ENCODE assay signal across 7 mouse cellular contexts in the genomic region with DNA sequence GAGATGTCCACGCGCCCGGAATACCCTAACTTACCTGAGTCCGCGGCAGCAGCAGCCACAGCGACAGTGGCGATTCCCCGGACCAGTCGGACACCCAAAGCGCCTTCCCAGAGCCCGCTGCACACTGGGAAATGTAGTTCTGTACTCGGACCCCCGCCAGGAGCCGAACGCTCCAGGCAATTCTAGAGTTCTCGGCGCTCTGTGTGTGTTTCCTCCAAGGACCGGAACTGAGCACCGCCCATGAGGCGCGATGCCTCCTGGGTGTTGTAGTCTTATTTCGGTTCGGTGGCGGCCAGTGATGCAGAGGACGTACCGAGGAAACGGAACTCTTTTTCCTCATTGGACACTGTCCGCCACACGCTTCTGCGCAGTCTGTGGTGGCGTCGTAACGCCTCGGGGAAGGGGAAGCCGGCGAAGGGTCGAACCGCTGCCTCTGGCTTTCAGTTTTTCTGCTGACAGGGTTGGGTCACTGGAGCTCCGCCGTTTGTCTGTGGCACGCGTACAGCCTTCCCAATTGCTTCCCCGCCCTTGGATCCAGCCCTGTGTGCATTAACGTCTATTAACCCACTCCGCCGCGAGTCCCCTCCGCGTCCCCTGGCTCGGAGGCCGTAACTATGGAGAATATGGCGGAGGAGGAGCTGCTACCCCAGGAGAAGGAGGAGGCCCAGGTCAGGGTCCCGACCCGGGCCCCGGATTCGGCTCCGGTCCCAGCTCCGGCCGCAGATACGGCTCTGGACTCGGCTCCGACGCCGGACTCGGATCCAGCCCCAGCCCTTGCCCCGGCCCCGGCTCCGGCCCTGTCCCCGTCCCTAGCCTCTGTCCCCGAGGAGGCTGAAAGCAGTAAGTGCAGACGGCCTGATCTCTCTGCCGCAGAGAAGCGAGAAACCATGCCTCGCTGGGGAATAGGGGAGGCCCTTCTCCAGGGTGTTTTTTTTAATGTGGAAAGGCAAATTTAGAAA. TPM values are rescaled to one million over a fixed set of nuclear protein-coding genes. Genes with fewer than 3 reads are reported as not detected.
DNase-seq lines count a peak whose midpoint lies in the region; ATAC-seq lines count a peak whose summit lies in the region.

A gene (minus strand): TSS at position 193 of the 959 bp plus-strand sequence.
A gene (plus strand): TSS at position 280 of the 959 bp plus-strand sequence.

- H3K36me3 ChIP-seq in intestine, embryonic 15.5 days: no peaks in the 10 kb centered on the region
- H3K36me3 ChIP-seq in midbrain, embryonic 10.5 days: peaks cover 4% of the 10 kb centered on the region; the same call in 1 of the 2 replicates

- intact Hi-C loops in gastrocnemius, postnatal 36 days (cut with DNase I): no loop called here
- intact Hi-C loops in left cerebral cortex, postnatal 25 days (cut with DNase I): loop anchor here (10.0 kb wide), 1 partner anchor 1034 kb away; a partner anchor contains a TSS

- peak within 1 kb of the TSS; percentile 74 for H3K4me3 ChIP-seq in intestine, embryonic 15.5 days (replicated peaks)
- peak within 1 kb of the TSS; percentile 93 for H3K4me3 ChIP-seq in midbrain, embryonic 10.5 days

- under 1% methylated on average over 74 of the region's 74 CpGs for WGBS in intestine, embryonic 15.5 days
- WGBS in midbrain, embryonic 10.5 days: under 1% methylated on average over 74 of the region's 74 CpGs

- DNase-seq in adrenal gland, adult 2 months: peak; percentile 99
- peak; percentile 95 for DNase-seq in embryo, embryonic 11.5 days (ENCODE audit: low read depth, low spot score)
- DNase-seq in gastrocnemius, postnatal 36 days: peak; percentile 97 to 98
- peak; percentile 99 to 100 for DNase-seq in left cerebral cortex, postnatal 25 days (ENCODE audit: low spot score in 2 of 2)
- DNase-seq in midbrain, embryonic 10.5 days (ENCODE audit: low spot score): peak; percentile 96
- DNase-seq in right cerebral cortex, postnatal 4 days: peak; percentile 97

- peaks cover 5% of the 10 kb centered on the region for H3K4me1 ChIP-seq in intestine, embryonic 15.5 days (replicated peaks)
- H3K4me1 ChIP-seq in midbrain, embryonic 10.5 days: peaks cover 19% of the 10 kb centered on the region

- no peaks in the 10 kb centered on the region for H3K27me3 ChIP-seq in intestine, embryonic 15.5 days (replicated peaks)
- H3K27me3 ChIP-seq in midbrain, embryonic 10.5 days (ENCODE audit: low read depth, poor library complexity, severe bottlenecking): no peaks in the 10 kb centered on the region

- H3K9ac ChIP-seq in intestine, embryonic 15.5 days: peak within 1 kb of the TSS; percentile 90

- ATAC-seq in intestine, embryonic 15.5 days: peak; percentile 99

- no peaks in the 10 kb centered on the region for H3K9me3 ChIP-seq in intestine, embryonic 15.5 days
- no peaks in the 10 kb centered on the region for H3K9me3 ChIP-seq in midbrain, embryonic 10.5 days (replicated peaks)

- peak within 1 kb of the TSS; percentile 95 for H3K27ac ChIP-seq in intestine, embryonic 15.5 days
- peak within 1 kb of the TSS; percentile 95 for H3K27ac ChIP-seq in midbrain, embryonic 10.5 days (replicated peaks)

- H3K4me2 ChIP-seq in intestine, embryonic 15.5 days (replicated peaks): peak within 1 kb of the TSS; percentile 60

RNA-seq across cellular contexts. Expression of the first gene that starts in this region (rescaled TPM):
- 10 to 100 TPM; 18.6 to 33.2 TPM for total RNA-seq in adrenal gland, adult 2 months (2021)
- 1.6 and 3.1 TPM in 2 replicates for polyA plus RNA-seq in adrenal gland, adult 2 months (2012; rRNA removed)
- 1 to 10 TPM; 8.8 to 9.8 TPM for total RNA-seq in gastrocnemius, postnatal 36 days (2021)
- polyA plus RNA-seq in intestine, embryonic 15.5 days (2015; fragmentation: Nextera tagmentation; extraction: Ambion mirVana): 29.1 and 39.7 TPM in 2 replicates
- 10 to 100 TPM; 12.5 to 13.2 TPM for total RNA-seq in left cerebral cortex, postnatal 25 days (2021)
- polyA plus RNA-seq in midbrain, embryonic 10.5 days (2016; fragmentation: Nextera tagmentation; extraction: Ambion mirVana): 21.6 and 22.8 TPM in 2 replicates

RNA-seq across cellular contexts. Expression of the second gene that starts in this region (rescaled TPM):
- total RNA-seq in adrenal gland, adult 2 months (2021): 10 to 100 TPM; 24.8 to 35.1 TPM
- 18.2 and 20.5 TPM in 2 replicates for polyA plus RNA-seq in adrenal gland, adult 2 months (2012; rRNA removed)
- 10 to 100 TPM; 12.4 to 12.8 TPM for total RNA-seq in gastrocnemius, postnatal 36 days (2021)
- polyA plus RNA-seq in intestine, embryonic 15.5 days (2015; fragmentation: Nextera tagmentation; extraction: Ambion mirVana): 39.3 and 42.8 TPM in 2 replicates
- 10 to 100 TPM; 27.3 to 32.5 TPM for total RNA-seq in left cerebral cortex, postnatal 25 days (2021)
- 52.5 and 55.6 TPM in 2 replicates for polyA plus RNA-seq in midbrain, embryonic 10.5 days (2016; fragmentation: Nextera tagmentation; extraction: Ambion mirVana)

Comparison
In these comparisons a context has a peak if more than half of its experiments do, and no peak if none do; other contexts are left out.
1. Peak in every context shown above with its lines: DNase-seq, ATAC-seq, H3K4me3 ChIP-seq and H3K27ac ChIP-seq.